Mouse (Mus musculus) MEL (cell line): ENCODE results near the gene Abca7.

ENCODE experiments used
- E2F4 ChIP-seq: IDR thresholded peaks from 2 replicates; pipeline ENCODE4 v1.6.1; 2011; ENCODE audit warnings: low read depth, low read length, improper control_type of control experiment, borderline replicate concordance
- EP300 ChIP-seq, 2 experiments: IDR thresholded peaks; 2 replicates each; pipeline ENCODE4 v1.6.1; 2011; ENCODE audit warnings: improper control_type of control experiment in 2 of 2, low read length in 2 of 2, low read depth in 1 of 2, mild to moderate bottlenecking in 1 of 2
- GATA1 ChIP-seq: IDR thresholded peaks from 2 replicates; pipeline ENCODE4 v1.6.1; 2011; ENCODE audit warnings: low read depth, low read length, improper control_type of control experiment
- JUND ChIP-seq: IDR thresholded peaks from 2 replicates; pipeline ENCODE4 v1.6.1; 2011; ENCODE audit warnings: low read depth, mild to moderate bottlenecking, improper control_type of control experiment, low read length
- POLR2A ChIP-seq, 2 experiments: IDR thresholded peaks; 2 replicates each; pipeline ENCODE4 v1.6.1; 2011 to 2012; ENCODE audit warnings: low read length in 2 of 2, mild to moderate bottlenecking in 2 of 2, control low read depth in 1 of 2, improper control_type of control experiment in 1 of 2, low read depth in 1 of 2, moderate library complexity in 1 of 2; ENCODE audit not compliant: control insufficient read depth in 1 of 2, insufficient read depth in 1 of 2, poor library complexity in 1 of 2
- UBTF ChIP-seq: IDR thresholded peaks from 2 replicates; pipeline ENCODE4 v1.6.1; 2012; ENCODE audit warnings: low read depth, mild to moderate bottlenecking, inconsistent platforms, low read length, improper control_type of control experiment, moderate library complexity, borderline replicate concordance; ENCODE audit not compliant: insufficient read depth

GRCm38 (mm10) chr10:80050885-80051617, 54.8 kb downstream of the Abca7 start:
- TF ChIP-seq JUND (no peak), POLR2A (IDR thresholded peaks at IDR 0.05; ENCODE audit: control insufficient read depth in 1 of 2, insufficient read depth in 1 of 2, low read depth in 1 of 2, low read length in 2 of 2, poor library complexity in 1 of 2) (no peak), EP300 (IDR thresholded peaks at IDR 0.05; ENCODE audit: low read depth in 1 of 2, low read length in 2 of 2) (no peak), UBTF (no peak), E2F4 (no peak), GATA1 (no peak)
